Mouse (Mus musculus) liver, postnatal 0 days (tissue): ENCODE results near the gene Atp1b2.

Source experiments
- CTCF ChIP-seq: sonication (generic); IDR thresholded peaks from 2 replicates; pipeline ENCODE4 v1.5.1; 2016; ENCODE audit warnings: antibody characterized with exemption, low read depth
- EP300 ChIP-seq: IDR thresholded peaks from 2 replicates; pipeline ENCODE4 v1.6.1; 2016; ENCODE audit warnings: antibody characterized with exemption, low read depth, mild to moderate bottlenecking

- no peak for TF ChIP-seq CTCF
- no peak for TF ChIP-seq EP300
Observed at GRCm38 (mm10) chr11:69590622-69591021, 15.1 kb downstream of the Atp1b2 start.
